Mouse (Mus musculus) small intestine, adult 2 months (tissue): ENCODE measurements at regions not wholly inside any gene's neighbourhood (a gene's known extent, or its start where the extent isn't known, plus 50 kb on each side); places are given as distances from the start of the nearest gene placed in this dataset.

ENCODE experiments used
- H3K27ac ChIP-seq: fragments of 200-500 bp; 2 replicates; pipeline ENCODE4 v1.5.1; 2012; ENCODE audit warnings: low read depth, low read length, control low read depth, inconsistent platforms; ENCODE audit not compliant: insufficient read depth
- H3K27me3 ChIP-seq: fragments of 200-500 bp; 2 replicates; pipeline ENCODE4 v1.6.1; 2012; ENCODE audit warnings: mild to moderate bottlenecking, moderate library complexity, low read length, inconsistent platforms; ENCODE audit not compliant: control insufficient read depth, insufficient read depth
- H3K36me3 ChIP-seq: fragments of 200-500 bp; 2 replicates; pipeline ENCODE4 v1.6.1; 2012; ENCODE audit warnings: mild to moderate bottlenecking, low read length, control low read depth, inconsistent platforms; ENCODE audit not compliant: control insufficient read depth, insufficient read depth
- H3K4me1 ChIP-seq: fragments of 200-500 bp; 2 replicates; pipeline ENCODE4 v1.6.1; 2012; ENCODE audit warnings: low read length, inconsistent platforms, mixed read lengths; ENCODE audit not compliant: control insufficient read depth, insufficient read depth, insufficient read length
- H3K4me3 ChIP-seq: fragments of 200-500 bp; 2 replicates; pipeline ENCODE4 v1.5.1; 2012; ENCODE audit warnings: low read depth, mild to moderate bottlenecking, control low read depth, inconsistent platforms, low read length, moderate library complexity
- CTCF ChIP-seq: fragments of 200-500 bp; IDR thresholded peaks from 2 replicates; pipeline ENCODE4 v1.5.1; 2012; ENCODE audit warnings: low read depth, mild to moderate bottlenecking, control low read depth, inconsistent platforms, low read length, moderate library complexity, mixed read lengths; ENCODE audit not compliant: insufficient replicate concordance, insufficient read length; ENCODE audit errors: extremely low read depth
- POLR2A ChIP-seq: fragments of 200-500 bp; IDR thresholded peaks from 2 replicates; pipeline ENCODE4 v1.6.1; 2012; ENCODE audit warnings: low read depth, mild to moderate bottlenecking, control low read depth, inconsistent platforms, low read length, moderate library complexity
- WGBS: fragments of 180-500 bp; shearing (Covaris S2); methylation state at CpG from one replicate; pipeline ENCODE4 v1.1.7; 2018; 5-methylcytosine and 5-hydroxymethylcytosine counted together

DNA sequence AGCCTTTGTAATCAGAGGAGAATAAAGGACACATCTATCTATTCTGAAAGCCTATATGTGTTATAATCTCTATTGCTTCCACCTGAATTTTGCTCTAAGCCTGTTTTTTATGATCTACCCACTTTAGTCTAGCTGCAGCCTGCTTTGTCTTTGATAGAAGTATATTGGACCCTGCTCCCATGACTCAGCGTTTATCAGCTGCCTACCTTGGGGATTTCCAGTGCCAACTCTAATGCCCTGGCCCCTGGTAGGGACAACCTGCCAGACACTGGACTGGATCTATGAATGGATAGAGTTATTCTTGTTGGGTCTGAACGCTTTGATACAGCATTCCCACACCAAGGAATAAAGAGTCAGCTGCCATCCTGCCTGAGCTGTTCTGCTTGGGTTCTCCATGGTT, 232.3 kb upstream of the Tprg start:
- Histone ChIP-seq H3K4me3 (no peak overlapping the region), H3K4me1 (peaks cover 5% of the 10 kb centered on the region; the same call in 1 of the 2 replicates), H3K36me3 (no peaks in the 10 kb centered on the region), H3K27ac (no peak overlapping the region), H3K27me3 (no peaks in the 10 kb centered on the region)
- TF ChIP-seq CTCF (no peak), POLR2A (no peak)
- 33% methylated on average over 2 of the region's 2 CpGs for WGBS

GRCm38 (mm10) chr16:25055376-25055775, 231.2 kb upstream of the Tprg start:
- TF ChIP-seq POLR2A (no peak), CTCF (no peak)
- WGBS: 87% methylated on average over 9 of the region's 9 CpGs
- Histone ChIP-seq H3K27me3 (no peaks in the 10 kb centered on the region), H3K36me3 (no peaks in the 10 kb centered on the region), H3K4me3 (no peak overlapping the region), H3K27ac (no peak overlapping the region), H3K4me1 (peaks cover 14% of the 10 kb centered on the region; the same call in 1 of the 2 replicates)

DNA sequence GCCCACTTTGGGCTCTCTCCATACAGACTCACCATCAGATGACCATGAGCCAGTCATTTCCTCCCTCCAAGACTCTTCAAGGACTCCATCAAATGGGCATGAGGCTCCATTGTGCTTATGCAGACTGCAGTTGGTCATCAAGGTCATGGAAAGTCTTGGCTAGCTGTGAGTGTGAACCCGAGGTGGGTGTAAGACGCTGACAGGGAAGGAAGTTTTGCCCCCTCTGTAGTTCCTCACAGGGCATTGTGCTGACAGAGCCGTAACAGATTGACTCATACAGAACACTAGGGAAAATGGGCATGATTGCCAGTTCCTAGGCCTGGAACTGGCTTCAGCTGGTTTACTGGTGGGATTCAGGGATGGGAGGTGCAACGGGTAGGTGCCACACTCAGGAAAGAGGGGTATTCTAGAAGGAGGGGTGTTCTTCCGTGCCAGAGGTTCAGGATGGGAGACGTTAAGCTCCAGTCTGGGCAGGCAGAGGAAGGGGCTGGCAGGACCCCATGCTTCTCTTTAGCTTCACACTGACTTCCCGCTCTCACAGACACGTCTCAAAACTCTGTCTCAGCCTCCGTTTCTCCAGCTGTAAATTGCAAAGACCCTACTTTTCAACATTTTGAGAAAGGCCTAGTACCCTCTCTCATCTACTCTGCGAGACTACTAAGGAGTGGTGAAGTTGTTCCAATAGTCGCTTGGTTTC, 228.4 kb upstream of the Tprg start:
- TF ChIP-seq POLR2A (no peak), CTCF (no peak)

DNA sequence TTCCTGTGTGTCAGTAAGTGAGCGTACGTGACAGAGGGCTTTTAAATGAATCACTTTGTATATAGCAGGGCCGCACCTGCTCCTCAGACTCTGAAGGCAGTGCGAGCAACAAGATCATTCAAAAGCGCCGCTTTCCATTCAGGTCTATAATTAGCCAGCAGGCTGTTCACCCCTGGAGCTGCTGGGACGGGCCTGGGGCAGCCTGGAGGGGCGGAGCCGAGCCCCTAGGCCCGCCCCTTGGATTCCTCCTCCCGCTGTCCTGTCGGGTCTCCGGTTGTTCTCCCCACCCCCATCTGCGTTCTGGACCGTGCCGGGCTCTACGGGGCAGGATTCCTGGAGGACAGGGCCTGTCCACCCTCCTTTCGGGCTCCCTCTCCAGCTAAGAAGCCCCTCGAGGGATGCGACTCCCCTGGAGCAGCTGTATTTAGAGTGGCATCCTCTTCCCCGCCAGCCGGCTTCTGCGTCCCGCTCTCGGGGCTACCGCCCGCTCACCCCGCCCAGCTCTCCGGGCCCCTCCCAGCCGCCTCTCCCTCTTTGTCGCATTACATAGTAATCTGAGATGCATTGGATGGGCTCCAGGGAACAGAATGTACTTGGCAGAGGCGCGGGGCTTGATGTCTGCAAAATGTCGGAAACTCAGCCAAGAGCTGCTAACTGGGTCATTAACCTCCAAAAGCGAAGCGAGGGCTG, 227.7 kb upstream of the Tprg start:
- peak; percentile 68 for TF ChIP-seq POLR2A
- no peak for TF ChIP-seq CTCF
- WGBS: 1% methylated on average over 36 of the region's 36 CpGs
- H3K36me3 ChIP-seq: no peaks in the 10 kb centered on the region
- H3K27ac ChIP-seq: peak overlapping the region; percentile 87
- H3K4me3 ChIP-seq: peak overlapping the region; percentile 72
- H3K27me3 ChIP-seq: no peaks in the 10 kb centered on the region
- peaks cover 15% of the 10 kb centered on the region; the same call in 1 of the 2 replicates for H3K4me1 ChIP-seq

More for the DNA sequence above, 228.4 kb upstream of the Tprg start:
- WGBS: 62% methylated on average over 11 of the region's 11 CpGs
- Histone ChIP-seq H3K27me3 (no peaks in the 10 kb centered on the region), H3K4me3 (no peak overlapping the region), H3K36me3 (no peaks in the 10 kb centered on the region), H3K27ac (peak overlapping the region; percentile 10; the same call in 1 of the 2 replicates), H3K4me1 (peaks cover 15% of the 10 kb centered on the region; the same call in 1 of the 2 replicates)

DNA sequence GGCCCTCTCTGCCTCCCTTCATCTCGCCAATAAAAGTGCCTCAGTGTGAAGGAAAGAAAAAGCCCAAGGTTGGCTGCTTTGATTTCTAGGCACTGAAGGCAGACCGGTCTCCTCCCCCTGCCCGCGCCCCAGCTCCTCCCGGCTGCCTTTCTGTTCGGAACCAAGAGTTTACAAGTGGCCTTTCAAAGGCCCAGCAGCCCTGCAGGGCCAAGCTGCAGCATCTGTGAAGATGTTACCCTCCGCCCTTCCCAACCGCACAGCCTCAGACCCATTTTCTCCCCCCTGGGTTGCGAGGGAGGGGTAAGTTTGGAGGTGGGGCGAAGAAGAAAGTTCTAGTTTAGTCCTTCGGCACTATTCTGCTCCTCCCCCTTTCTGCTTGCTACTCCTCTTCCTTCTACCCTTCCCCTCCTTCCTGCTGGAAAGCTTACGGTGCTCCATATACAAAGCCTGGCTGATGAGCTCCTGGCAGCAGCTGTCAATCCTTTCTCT, 227.1 kb upstream of the Tprg start:
- Histone ChIP-seq H3K27me3 (no peaks in the 10 kb centered on the region), H3K4me3 (peak overlapping the region; percentile 72), H3K27ac (peak overlapping the region; percentile 87), H3K36me3 (no peaks in the 10 kb centered on the region), H3K4me1 (peaks cover 15% of the 10 kb centered on the region; the same call in 1 of the 2 replicates)
- WGBS: 3% methylated on average over 12 of the region's 12 CpGs
- no peak for TF ChIP-seq CTCF

DNA sequence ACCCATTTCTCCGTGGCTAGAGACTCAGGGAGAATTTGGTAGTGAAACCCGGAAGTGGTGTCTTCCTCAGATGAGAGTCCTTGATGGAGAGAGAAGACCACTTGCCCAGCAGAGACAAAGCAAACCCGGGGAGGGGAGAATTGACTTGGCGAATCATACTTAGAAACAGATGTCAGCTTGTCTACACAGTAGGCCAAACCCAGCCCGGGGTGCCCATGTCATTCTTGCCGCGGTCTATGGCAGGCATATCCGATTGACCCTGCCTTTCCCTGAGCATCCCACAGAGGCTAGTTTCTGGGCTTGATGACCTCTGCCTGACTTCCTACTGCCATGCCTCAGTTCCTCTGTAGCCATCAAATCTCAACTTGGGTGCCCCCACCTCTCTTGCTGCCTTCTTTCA, 226.4 kb upstream of the Tprg start:
- no peak for TF ChIP-seq CTCF
- TF ChIP-seq POLR2A: no peak
- WGBS: 84% methylated on average over 8 of the region's 8 CpGs
- no peaks in the 10 kb centered on the region for H3K27me3 ChIP-seq
- peaks cover 15% of the 10 kb centered on the region; the same call in 1 of the 2 replicates for H3K4me1 ChIP-seq
- H3K36me3 ChIP-seq: no peaks in the 10 kb centered on the region
- peak overlapping the region; percentile 87 for H3K27ac ChIP-seq
- H3K4me3 ChIP-seq: no peak overlapping the region

- peaks cover 17% of the 10 kb centered on the region; the same call in 1 of the 2 replicates for H3K4me1 ChIP-seq
- 87% methylated on average over 4 of the region's 4 CpGs for WGBS
- H3K27ac ChIP-seq: no peak overlapping the region
- H3K36me3 ChIP-seq: no peaks in the 10 kb centered on the region
- no peak overlapping the region for H3K4me3 ChIP-seq
- TF ChIP-seq CTCF (no peak), POLR2A (no peak)
- no peaks in the 10 kb centered on the region for H3K27me3 ChIP-seq
Measured at GRCm38 (mm10) chr16:25061631-25062030, 225.0 kb upstream of the Tprg start.
